Mouse (Mus musculus): ENCODE data around the gene Rnf148. TPM values are rescaled to one million over a fixed set of nuclear protein-coding genes. Genes with fewer than 3 reads are reported as not detected.

Gene Rnf148
- polyA plus RNA-seq (2012; rRNA removed) = not detected in 2 replicates

GRCm38 (mm10) chr6:23655036-23655435, at the start of gene Rnf148:
Rnf148 (minus strand) TSS chr6:23655136.
- H3K27ac ChIP-seq (ENCODE audit: control insufficient read depth, insufficient read depth, low read length) = no peak within 1 kb of the TSS
- TF ChIP-seq POLR2A (IDR thresholded peaks at IDR 0.05; ENCODE audit: control insufficient read depth, extremely low read depth, insufficient read depth, low read length, poor library complexity) (no peak), CTCF (IDR thresholded peaks at IDR 0.05; ENCODE audit: borderline replicate concordance, control insufficient read depth, extremely low read depth, insufficient read depth, low read length, poor library complexity) (no peak)
- H3K4me3 ChIP-seq (ENCODE audit: control insufficient read depth, insufficient read depth, low read length) = no peak within 1 kb of the TSS
- no peaks in the 10 kb centered on the region for H3K36me3 ChIP-seq (ENCODE audit: control insufficient read depth, insufficient read depth, low read length)
- DNase-seq = no peak
- no peaks in the 10 kb centered on the region for H3K27me3 ChIP-seq (ENCODE audit: control insufficient read depth, insufficient read depth, low read length)
- no peaks in the 10 kb centered on the region for H3K4me1 ChIP-seq (replicated peaks; ENCODE audit: control insufficient read depth, insufficient read depth, low read length)
- WGBS = 95% methylated on average over 2 of the region's 2 CpGs

- Histone ChIP-seq H3K36me3 (ENCODE audit: control insufficient read depth, insufficient read depth, low read length) (no peaks in the 10 kb centered on the region), H3K27me3 (ENCODE audit: control insufficient read depth, insufficient read depth, low read length) (no peaks in the 10 kb centered on the region), H3K27ac (ENCODE audit: control insufficient read depth, insufficient read depth, low read length) (no peak overlapping the region), H3K4me1 (replicated peaks; ENCODE audit: control insufficient read depth, insufficient read depth, low read length) (no peaks in the 10 kb centered on the region), H3K4me3 (ENCODE audit: control insufficient read depth, insufficient read depth, low read length) (no peak overlapping the region)
- TF ChIP-seq POLR2A (IDR thresholded peaks at IDR 0.05; ENCODE audit: control insufficient read depth, extremely low read depth, insufficient read depth, low read length, poor library complexity) (no peak), CTCF (IDR thresholded peaks at IDR 0.05; ENCODE audit: borderline replicate concordance, control insufficient read depth, extremely low read depth, insufficient read depth, low read length, poor library complexity) (no peak)
- no peak for DNase-seq
- WGBS = 89% methylated on average over 3 of the region's 3 CpGs
Observed at GRCm38 (mm10) chr6:23700879-23701278, 45.9 kb upstream of the Rnf148 start.

- Histone ChIP-seq H3K4me3 (ENCODE audit: control insufficient read depth, insufficient read depth, low read length) (no peak overlapping the region), H3K27ac (ENCODE audit: control insufficient read depth, insufficient read depth, low read length) (no peak overlapping the region), H3K36me3 (ENCODE audit: control insufficient read depth, insufficient read depth, low read length) (no peaks in the 10 kb centered on the region), H3K4me1 (replicated peaks; ENCODE audit: control insufficient read depth, insufficient read depth, low read length) (no peaks in the 10 kb centered on the region), H3K27me3 (ENCODE audit: control insufficient read depth, insufficient read depth, low read length) (no peaks in the 10 kb centered on the region)
- 75% methylated on average over 1 of the region's 1 CpGs for WGBS
- no peak for TF ChIP-seq POLR2A (IDR thresholded peaks at IDR 0.05; ENCODE audit: control insufficient read depth, extremely low read depth, insufficient read depth, low read length, poor library complexity)
- no peak for TF ChIP-seq CTCF (IDR thresholded peaks at IDR 0.05; ENCODE audit: borderline replicate concordance, control insufficient read depth, extremely low read depth, insufficient read depth, low read length, poor library complexity)
- DNase-seq = no peak
Observed at GRCm38 (mm10) chr6:23678172-23678571, 23.2 kb upstream of the Rnf148 start.

GRCm38 (mm10) chr6:23650205-23650604, 4.7 kb downstream of the Rnf148 start, which contains the start of gene Rnf133:
Rnf133 (minus strand) TSS chr6:23650305.
- TF ChIP-seq POLR2A (IDR thresholded peaks at IDR 0.05; ENCODE audit: control insufficient read depth, extremely low read depth, insufficient read depth, low read length, poor library complexity) (no peak), CTCF (IDR thresholded peaks at IDR 0.05; ENCODE audit: borderline replicate concordance, control insufficient read depth, extremely low read depth, insufficient read depth, low read length, poor library complexity) (no peak)
- no peaks in the 10 kb centered on the region for H3K4me1 ChIP-seq (replicated peaks; ENCODE audit: control insufficient read depth, insufficient read depth, low read length)
- H3K4me3 ChIP-seq (ENCODE audit: control insufficient read depth, insufficient read depth, low read length) = no peak within 1 kb of the TSS
- no peaks in the 10 kb centered on the region for H3K27me3 ChIP-seq (ENCODE audit: control insufficient read depth, insufficient read depth, low read length)
- H3K27ac ChIP-seq (ENCODE audit: control insufficient read depth, insufficient read depth, low read length) = no peak within 1 kb of the TSS
- no peaks in the 10 kb centered on the region for H3K36me3 ChIP-seq (ENCODE audit: control insufficient read depth, insufficient read depth, low read length)
- 89% methylated on average over 2 of the region's 2 CpGs for WGBS
- DNase-seq = no peak

GRCm38 (mm10) chr6:23648732-23649131, 6.2 kb downstream of the Rnf148 start:
- no peak for DNase-seq
- no peak overlapping the region for H3K27ac ChIP-seq (ENCODE audit: control insufficient read depth, insufficient read depth, low read length)
- WGBS = 7% methylated on average over 8 of the region's 8 CpGs
- no peak overlapping the region for H3K4me3 ChIP-seq (ENCODE audit: control insufficient read depth, insufficient read depth, low read length)
- H3K36me3 ChIP-seq (ENCODE audit: control insufficient read depth, insufficient read depth, low read length) = no peaks in the 10 kb centered on the region
- H3K4me1 ChIP-seq (replicated peaks; ENCODE audit: control insufficient read depth, insufficient read depth, low read length) = no peaks in the 10 kb centered on the region
- TF ChIP-seq POLR2A (IDR thresholded peaks at IDR 0.05; ENCODE audit: control insufficient read depth, extremely low read depth, insufficient read depth, low read length, poor library complexity) (no peak), CTCF (IDR thresholded peaks at IDR 0.05; ENCODE audit: borderline replicate concordance, control insufficient read depth, extremely low read depth, insufficient read depth, low read length, poor library complexity) (no peak)
- no peaks in the 10 kb centered on the region for H3K27me3 ChIP-seq (ENCODE audit: control insufficient read depth, insufficient read depth, low read length)

- Histone ChIP-seq H3K27me3 (ENCODE audit: control insufficient read depth, insufficient read depth, low read length) (no peaks in the 10 kb centered on the region), H3K36me3 (ENCODE audit: control insufficient read depth, insufficient read depth, low read length) (no peaks in the 10 kb centered on the region), H3K4me3 (ENCODE audit: control insufficient read depth, insufficient read depth, low read length) (no peak overlapping the region), H3K27ac (ENCODE audit: control insufficient read depth, insufficient read depth, low read length) (no peak overlapping the region), H3K4me1 (replicated peaks; ENCODE audit: control insufficient read depth, insufficient read depth, low read length) (no peaks in the 10 kb centered on the region)
- 78% methylated on average over 7 of the region's 7 CpGs for WGBS
- TF ChIP-seq POLR2A (IDR thresholded peaks at IDR 0.05; ENCODE audit: control insufficient read depth, extremely low read depth, insufficient read depth, low read length, poor library complexity) = no peak
- no peak for TF ChIP-seq CTCF (IDR thresholded peaks at IDR 0.05; ENCODE audit: borderline replicate concordance, control insufficient read depth, extremely low read depth, insufficient read depth, low read length, poor library complexity)
- DNase-seq = no peak
Observed at GRCm38 (mm10) chr6:23647627-23648247, 7.2 kb downstream of the Rnf148 start.

- no peak for TF ChIP-seq CTCF (IDR thresholded peaks at IDR 0.05; ENCODE audit: borderline replicate concordance, control insufficient read depth, extremely low read depth, insufficient read depth, low read length, poor library complexity)
- no peak for TF ChIP-seq POLR2A (IDR thresholded peaks at IDR 0.05; ENCODE audit: control insufficient read depth, extremely low read depth, insufficient read depth, low read length, poor library complexity)
- Histone ChIP-seq H3K36me3 (ENCODE audit: control insufficient read depth, insufficient read depth, low read length) (no peaks in the 10 kb centered on the region), H3K27ac (ENCODE audit: control insufficient read depth, insufficient read depth, low read length) (no peak overlapping the region), H3K4me3 (ENCODE audit: control insufficient read depth, insufficient read depth, low read length) (no peak overlapping the region), H3K4me1 (replicated peaks; ENCODE audit: control insufficient read depth, insufficient read depth, low read length) (no peaks in the 10 kb centered on the region), H3K27me3 (ENCODE audit: control insufficient read depth, insufficient read depth, low read length) (no peaks in the 10 kb centered on the region)
- DNase-seq = no peak
- WGBS = 51% methylated on average over 3 of the region's 3 CpGs
Observed at GRCm38 (mm10) chr6:23637081-23637480, 17.9 kb downstream of the Rnf148 start.

Data from thymus, adult 2 months (tissue).